Mouse (Mus musculus) embryonic fibroblast, embryonic 13.5 days (primary cell): ENCODE measurements around the gene Lrrc19.

Source experiments
- CTCF ChIP-seq: IDR thresholded peaks from 2 replicates; pipeline ENCODE4 v1.5.1; 2011; ENCODE audit warnings: mild to moderate bottlenecking, control low read depth, low read length, moderate library complexity, borderline replicate concordance; ENCODE audit not compliant: insufficient read depth
- POLR2A ChIP-seq: IDR thresholded peaks from 2 replicates; pipeline ENCODE4 v1.6.1; 2011; ENCODE audit warnings: low read depth, mild to moderate bottlenecking, control low read depth, low read length, moderate library complexity

DNA sequence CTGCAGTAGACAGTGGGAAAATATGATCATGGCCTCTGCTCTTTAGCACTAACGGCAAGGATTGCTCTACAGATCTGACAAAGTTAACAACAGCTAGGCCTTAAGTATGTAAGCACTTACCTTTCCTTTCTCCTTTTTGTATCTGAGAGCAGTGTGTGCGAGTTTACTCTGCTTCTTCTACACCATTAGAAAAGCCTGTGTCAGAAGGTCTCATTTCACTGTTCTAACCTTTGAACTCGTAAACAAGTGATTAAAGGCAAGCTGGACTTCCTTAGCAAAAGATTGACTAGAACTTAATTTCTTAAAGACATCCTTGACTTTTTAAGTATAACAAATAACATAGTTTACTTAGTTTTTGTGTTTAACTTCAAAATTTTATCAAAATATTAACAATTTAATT is at the start of gene Lrrc19:
- TF ChIP-seq POLR2A (no peak), CTCF (no peak)
